Mouse (Mus musculus): ENCODE measurements around the gene Cyp2j6.
A peak's percentile ranks its signal among the peaks of the same experiment; 100 is the strongest.
"Not testable (repeated sequence)": the region's sequence is repeated elsewhere in the genome, so short reads cannot be mapped to it uniquely, and the experiment has no call there.

The Cyp2j6 gene

GRCm38 (mm10) chr4:96553133-96553819 lies at the start of gene Cyp2j6:
Gene Cyp2j6 (minus strand): TSS chr4:96553661.
- peak; percentile 66 for ATAC-seq (ENCODE audit: insufficient number of reproducible peaks, low FRiP score, low TSS enrichment)

DNA sequence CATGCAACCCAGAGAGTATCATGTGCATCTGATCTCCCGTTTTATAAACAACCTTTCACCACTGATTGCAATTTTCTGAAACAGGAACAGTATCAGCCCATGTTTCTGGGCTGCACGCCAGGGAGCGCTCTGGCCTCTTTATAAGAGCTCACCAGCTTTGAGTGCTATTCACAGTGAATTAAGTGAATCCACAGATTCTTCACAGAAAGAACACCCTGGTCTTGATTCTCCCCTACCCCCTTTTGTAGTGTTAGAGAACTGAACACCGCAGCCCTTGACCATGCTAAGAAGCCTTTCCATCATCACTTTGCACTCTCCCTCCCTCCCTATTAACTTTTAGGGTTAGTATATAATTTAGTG lies 38.3 kb upstream of the Cyp2j6 start:
- peak; percentile 65 for ATAC-seq (ENCODE audit: insufficient number of reproducible peaks, low FRiP score, low TSS enrichment)

- peak; percentile 80 for ATAC-seq (ENCODE audit: insufficient number of reproducible peaks, low FRiP score, low TSS enrichment)
These were observed 37.7 kb upstream of the Cyp2j6 start, which contains the start of gene Cyp2j9 for GRCm38 (mm10) chr4:96590911-96591790. Gene Cyp2j9 (minus strand): TSS chr4:96591578.

GRCm38 (mm10) chr4:96581425-96582088 lies 28.1 kb upstream of the Cyp2j6 start:
- ATAC-seq (ENCODE audit: insufficient number of reproducible peaks, low FRiP score, low TSS enrichment), result peak; percentile 20; the same call in 1 of the 2 replicates

GRCm38 (mm10) chr4:96580351-96580750 lies 26.9 kb upstream of the Cyp2j6 start:
- ATAC-seq (ENCODE audit: insufficient number of reproducible peaks, low FRiP score, low TSS enrichment), result not testable (repeated sequence)

- no peak for ATAC-seq (ENCODE audit: insufficient number of reproducible peaks, low FRiP score, low TSS enrichment)
These were observed 16.0 kb upstream of the Cyp2j6 start for GRCm38 (mm10) chr4:96569442-96569841.

DNA sequence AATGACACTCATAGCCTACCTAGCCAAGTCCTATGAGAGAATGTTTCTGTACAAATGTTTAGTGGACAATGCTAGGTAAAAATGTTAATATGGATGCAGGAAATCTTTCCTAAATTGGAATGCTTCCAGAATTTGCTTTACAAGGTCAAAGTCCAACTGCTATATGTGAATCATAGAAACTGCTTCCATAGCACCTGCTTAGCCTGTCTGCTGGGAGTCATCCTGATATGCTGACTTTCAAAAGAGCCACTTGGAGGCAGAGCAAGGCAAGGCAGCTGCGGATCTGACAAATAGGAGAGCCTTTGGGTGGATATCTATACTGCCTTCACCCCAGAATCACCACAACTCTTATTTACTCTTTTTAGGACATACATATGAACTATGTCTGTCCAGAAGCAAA lies 14.5 kb upstream of the Cyp2j6 start:
- no peak for ATAC-seq (ENCODE audit: insufficient number of reproducible peaks, low FRiP score, low TSS enrichment)

DNA sequence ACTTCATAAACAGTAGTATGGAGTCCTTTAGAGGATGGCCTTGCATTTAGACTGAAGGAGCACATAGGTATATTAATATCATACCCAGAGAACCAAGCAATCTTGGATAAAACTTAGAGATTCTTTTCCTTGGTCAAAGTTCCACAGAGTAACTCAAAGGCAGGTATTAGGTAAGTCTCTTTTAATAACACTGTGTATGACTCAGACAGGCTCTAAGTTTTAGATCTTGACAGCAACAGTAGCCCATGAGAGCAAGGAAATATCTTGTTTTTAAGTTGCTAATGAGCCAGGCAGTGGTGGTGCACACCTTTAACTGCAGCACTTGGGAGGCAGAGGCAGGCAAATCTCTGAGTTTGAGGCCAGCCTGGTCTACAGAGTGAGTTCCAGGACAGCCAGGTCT lies 12.3 kb upstream of the Cyp2j6 start:
- ATAC-seq (ENCODE audit: insufficient number of reproducible peaks, low FRiP score, low TSS enrichment), result no peak

- ATAC-seq (ENCODE audit: insufficient number of reproducible peaks, low FRiP score, low TSS enrichment), result no peak
These were observed 7.0 kb upstream of the Cyp2j6 start for GRCm38 (mm10) chr4:96560464-96560863.

GRCm38 (mm10) chr4:96559781-96560180 lies 6.3 kb upstream of the Cyp2j6 start:
- ATAC-seq (ENCODE audit: insufficient number of reproducible peaks, low FRiP score, low TSS enrichment), result no peak

DNA sequence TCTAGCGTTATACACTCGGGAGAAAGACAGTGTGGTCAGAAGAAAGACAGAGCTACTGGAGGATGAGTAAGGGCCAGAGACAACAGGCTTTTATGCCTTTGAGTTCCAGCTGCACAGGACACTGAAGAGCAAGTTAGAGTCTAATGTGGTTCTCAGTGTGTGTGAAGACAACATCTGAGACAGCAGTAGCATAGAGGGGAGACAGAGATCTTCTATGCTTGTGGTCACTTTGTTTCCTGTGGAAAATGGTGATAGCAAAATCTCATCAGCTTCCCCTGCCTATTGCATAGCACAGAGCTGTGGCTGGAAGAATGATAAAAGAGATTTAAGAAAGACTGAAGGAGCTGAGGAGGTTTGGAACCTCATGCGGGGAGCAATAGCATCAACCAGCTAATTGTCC lies 1.8 kb downstream of the Cyp2j6 start:
- ATAC-seq (ENCODE audit: insufficient number of reproducible peaks, low FRiP score, low TSS enrichment), result no peak

DNA sequence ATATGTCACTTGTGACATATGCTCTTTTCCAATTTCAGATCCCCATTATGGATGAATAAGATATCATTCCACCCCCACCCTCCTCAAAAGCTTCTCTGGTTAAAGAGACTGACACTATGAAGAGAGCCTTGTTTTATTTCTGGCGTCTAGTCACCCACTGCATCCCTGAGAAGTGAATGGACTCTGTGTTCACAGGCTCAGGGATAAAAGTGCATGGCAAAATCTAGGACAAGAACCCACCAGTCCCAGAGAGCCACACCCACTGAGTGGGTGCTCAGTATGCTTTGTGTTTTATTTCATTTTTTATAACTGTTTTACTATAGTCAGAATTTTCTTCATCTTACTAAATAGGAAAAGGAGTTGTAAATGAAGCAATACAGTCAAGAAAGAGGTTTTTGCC lies 7.5 kb downstream of the Cyp2j6 start:
- ATAC-seq (ENCODE audit: insufficient number of reproducible peaks, low FRiP score, low TSS enrichment), result no peak

DNA sequence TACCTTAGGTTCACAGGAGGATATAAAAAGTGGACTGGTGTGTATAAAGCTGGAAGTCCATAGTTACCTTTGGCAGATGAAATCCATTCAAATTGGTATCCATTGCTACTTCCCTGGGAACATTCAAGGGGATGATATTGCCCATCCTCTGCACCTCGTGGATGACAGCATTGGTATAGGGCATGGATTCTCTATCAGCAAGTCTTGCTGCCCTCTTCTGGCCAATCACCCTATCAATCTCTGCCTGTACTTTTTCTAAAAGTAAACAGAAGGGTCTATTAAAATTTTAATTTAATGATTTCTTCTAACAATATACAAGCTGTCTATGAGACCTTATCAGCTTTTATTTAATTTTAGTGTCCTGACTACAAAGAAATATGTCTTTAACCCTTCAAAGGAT lies 27.7 kb downstream of the Cyp2j6 start:
- no peak for ATAC-seq (ENCODE audit: insufficient number of reproducible peaks, low FRiP score, low TSS enrichment)

- no peak for ATAC-seq (ENCODE audit: insufficient number of reproducible peaks, low FRiP score, low TSS enrichment)
These were observed 31.2 kb downstream of the Cyp2j6 start for GRCm38 (mm10) chr4:96522256-96522655.

GRCm38 (mm10) chr4:96510083-96510482 lies 43.4 kb downstream of the Cyp2j6 start:
- no peak for ATAC-seq (ENCODE audit: insufficient number of reproducible peaks, low FRiP score, low TSS enrichment)

DNA sequence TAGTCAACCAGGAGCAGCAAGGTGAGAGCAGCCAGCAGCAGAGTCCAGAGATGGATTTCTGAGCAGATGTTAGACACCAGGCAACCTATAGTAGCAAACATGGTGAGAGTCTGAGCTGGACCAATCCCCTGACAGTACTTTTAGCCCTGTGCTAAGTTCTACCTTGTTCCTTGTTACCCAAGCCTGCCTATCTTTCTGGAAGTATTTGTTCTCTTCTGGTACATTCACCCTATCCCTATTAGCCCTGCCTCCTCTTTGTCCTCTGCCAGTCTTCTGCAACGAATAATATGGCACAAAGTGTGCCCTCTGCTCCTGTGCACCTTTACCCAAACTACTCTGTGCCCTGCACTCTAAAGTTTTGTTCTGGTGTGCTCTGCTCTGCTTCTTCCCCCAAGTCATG lies 46.2 kb downstream of the Cyp2j6 start, which contains the start of gene Cyp2j8:
Gene Cyp2j8, minus strand, starts transcription at position 101 of the 400 bp plus-strand sequence.
- no peak for ATAC-seq (ENCODE audit: insufficient number of reproducible peaks, low FRiP score, low TSS enrichment)

All from cerebellum, adult (tissue).